Mouse (Mus musculus) left cerebral cortex, adult 2 months (tissue): ENCODE data around the gene Dkk3. TPM values are rescaled to one million over a fixed set of nuclear protein-coding genes. Genes with fewer than 3 reads are reported as not detected.
"Not testable (repeated sequence)": the region's sequence is repeated elsewhere in the genome, so short reads cannot be mapped to it uniquely, and the experiment has no call there.

ENCODE experiments used
- DNase-seq, 2 experiments: peaks; one replicate each; pipeline ENCODE4 v3.0.0; 2021 to 2022; ENCODE audit warnings: low spot score in 2 of 2, mixed read lengths in 1 of 2; ENCODE audit errors: extremely low spot score in 1 of 2
- H3K27ac ChIP-seq: fragments of 200-600 bp; 2 replicates; pipeline ENCODE4 v1.8.1; 2022
- H3K4me3 ChIP-seq: fragments of 200-600 bp; 2 replicates; pipeline ENCODE4 v1.8.1; 2022
- CTCF ChIP-seq: fragments of 200-600 bp; IDR thresholded peaks from 2 replicates; pipeline ENCODE4 v1.8.1; 2022; ENCODE audit warnings: antibody characterized with exemption, mild to moderate bottlenecking, moderate library complexity
- intact Hi-C: fragments of 180-260 bp; cut with DNase I; formaldehyde crosslinking; loops from one replicate; pipeline ENCODE4 v1.15.1; 2025
- total RNA-seq, 2 experiments: library from RNA; stranded (reverse); gene quantifications; 2 replicates each; pipeline ENCODE4 v1.2.3; 2021

Dkk3 gene
- total RNA-seq, 2 experiments from 2014 or later = 164 to 198 TPM

GRCm38 (mm10) chr7:112165593-112165992 is 6.7 kb upstream of the Dkk3 start:
- intact Hi-C loops = loop anchor here (1.0 kb wide), 2 partner anchors 38 to 42 kb away; no protein-coding TSS in a partner anchor
- TF ChIP-seq CTCF = no peak
- Histone ChIP-seq H3K27ac (no peak overlapping the region; the same call in 1 of the 2 replicates), H3K4me3 (no peak overlapping the region)
- peak in 1 of 2 experiments; percentile 48 for DNase-seq

GRCm38 (mm10) chr7:112165032-112165431 is 6.2 kb upstream of the Dkk3 start:
- H3K4me3 ChIP-seq, DNase-seq, H3K27ac ChIP-seq: not testable (repeated sequence)
- intact Hi-C loops = loop anchor here (1.0 kb wide), 2 partner anchors 38 to 42 kb away; no protein-coding TSS in a partner anchor

GRCm38 (mm10) chr7:112164430-112164829 is 5.6 kb upstream of the Dkk3 start:
- intact Hi-C loops = no loop called here

GRCm38 (mm10) chr7:112159835-112160234 is 978 bp upstream of the Dkk3 start:
- intact Hi-C loops = no loop called here
- H3K4me3 ChIP-seq = no peak overlapping the region
- no peak for DNase-seq
- no peak overlapping the region for H3K27ac ChIP-seq
- no peak; the same call in 1 of the 2 replicates for TF ChIP-seq CTCF

More at GRCm38 (mm10) chr7:112164430-112164829, 5.6 kb upstream of the Dkk3 start:
- no peak for TF ChIP-seq CTCF
- Histone ChIP-seq H3K27ac (peak overlapping the region; percentile 47; the same call in 1 of the 2 replicates), H3K4me3 (no peak overlapping the region)
- DNase-seq = no peak

GRCm38 (mm10) chr7:112158316-112158741 is 528 bp downstream of the Dkk3 start:
- Histone ChIP-seq H3K27ac (peak overlapping the region; percentile 87), H3K4me3 (peak overlapping the region; percentile 56)
- intact Hi-C loops = no loop called here
- TF ChIP-seq CTCF = no peak
- DNase-seq = no peak

GRCm38 (mm10) chr7:112157584-112158315 is 1.1 kb downstream of the Dkk3 start:
- peak overlapping the region; percentile 87 for H3K27ac ChIP-seq

GRCm38 (mm10) chr7:112155194-112155593 is 3.7 kb downstream of the Dkk3 start:
- Histone ChIP-seq H3K27ac (no peak overlapping the region), H3K4me3 (peak overlapping the region; percentile 56)
- no peak for DNase-seq
- intact Hi-C loops = no loop called here
- no peak for TF ChIP-seq CTCF

More at GRCm38 (mm10) chr7:112157584-112158315, 1.1 kb downstream of the Dkk3 start:
- DNase-seq = no peak
- H3K4me3 ChIP-seq = peak overlapping the region; percentile 56
- intact Hi-C loops = no loop called here
- TF ChIP-seq CTCF = no peak

GRCm38 (mm10) chr7:112154445-112154844 is 4.4 kb downstream of the Dkk3 start:
- TF ChIP-seq CTCF = no peak

GRCm38 (mm10) chr7:112149113-112149512 is 9.7 kb downstream of the Dkk3 start:
- no peak overlapping the region for H3K4me3 ChIP-seq
- intact Hi-C loops = no loop called here
- no peak for TF ChIP-seq CTCF
- no peak overlapping the region for H3K27ac ChIP-seq
- DNase-seq = no peak

More at GRCm38 (mm10) chr7:112154445-112154844, 4.4 kb downstream of the Dkk3 start:
- intact Hi-C loops = no loop called here
- H3K4me3 ChIP-seq = peak overlapping the region; percentile 56
- H3K27ac ChIP-seq = no peak overlapping the region
- DNase-seq = no peak

- intact Hi-C loops = no loop called here
- no peak overlapping the region for H3K27ac ChIP-seq
- DNase-seq = no peak
- H3K4me3 ChIP-seq = no peak overlapping the region
- TF ChIP-seq CTCF = no peak
Observed at GRCm38 (mm10) chr7:112147979-112148378, 10.9 kb downstream of the Dkk3 start.

- no peak overlapping the region for H3K4me3 ChIP-seq
- intact Hi-C loops = no loop called here
- no peak for TF ChIP-seq CTCF
Observed at GRCm38 (mm10) chr7:112144646-112145179, 14.1 kb downstream of the Dkk3 start.

GRCm38 (mm10) chr7:112143978-112144377 is 14.9 kb downstream of the Dkk3 start:
- H3K4me3 ChIP-seq = no peak overlapping the region
- H3K27ac ChIP-seq = no peak overlapping the region
- no peak for DNase-seq
- no peak for TF ChIP-seq CTCF
- intact Hi-C loops = no loop called here

More at GRCm38 (mm10) chr7:112144646-112145179, 14.1 kb downstream of the Dkk3 start:
- H3K27ac ChIP-seq = no peak overlapping the region
- DNase-seq = no peak
